Mouse (Mus musculus): ENCODE data around the gene Ccdc47.

Ccdc47 gene

DNA sequence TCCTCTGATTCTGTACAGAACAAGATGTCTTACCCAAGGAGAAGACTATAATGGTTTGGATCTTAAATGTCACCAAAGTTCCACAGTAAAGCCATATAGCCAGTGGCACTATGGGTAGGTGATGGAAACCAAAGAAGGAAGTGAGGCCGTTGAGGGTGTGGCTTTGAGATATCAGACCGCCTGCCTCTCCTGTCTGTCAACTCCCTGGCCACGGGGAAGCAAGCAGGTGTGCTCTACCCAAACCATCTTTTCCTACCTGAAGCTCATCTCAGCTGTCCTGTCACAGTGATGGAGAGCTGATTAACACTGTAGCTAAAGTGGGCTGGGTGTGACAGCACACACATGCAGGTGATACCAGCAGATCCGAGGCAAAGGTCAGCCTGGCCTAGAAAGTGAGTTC, 17.9 kb downstream of the Ccdc47 start:
- no peak for DNase-seq (ENCODE audit: low spot score in 2 of 2)

DNA sequence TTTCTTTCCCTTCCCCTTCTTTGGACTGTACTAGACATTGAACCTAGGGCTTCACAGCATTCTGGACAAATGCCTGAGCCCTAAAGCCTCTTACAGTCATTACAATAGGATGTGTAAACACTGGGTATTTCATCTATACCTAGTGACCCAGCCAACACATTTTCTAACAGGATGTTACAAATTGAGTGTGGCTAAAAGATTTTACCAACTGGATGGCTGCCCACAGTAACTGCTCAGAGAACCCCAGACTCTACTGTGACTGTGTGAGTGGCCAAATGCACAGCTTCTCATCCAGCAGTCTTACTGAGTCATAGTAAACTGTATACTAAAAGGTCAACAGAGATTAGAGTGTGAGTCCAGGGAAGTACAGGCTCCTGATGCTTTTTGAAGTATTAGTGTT, 20.8 kb downstream of the Ccdc47 start:
- DNase-seq (ENCODE audit: low spot score in 2 of 2) = no peak

DNA sequence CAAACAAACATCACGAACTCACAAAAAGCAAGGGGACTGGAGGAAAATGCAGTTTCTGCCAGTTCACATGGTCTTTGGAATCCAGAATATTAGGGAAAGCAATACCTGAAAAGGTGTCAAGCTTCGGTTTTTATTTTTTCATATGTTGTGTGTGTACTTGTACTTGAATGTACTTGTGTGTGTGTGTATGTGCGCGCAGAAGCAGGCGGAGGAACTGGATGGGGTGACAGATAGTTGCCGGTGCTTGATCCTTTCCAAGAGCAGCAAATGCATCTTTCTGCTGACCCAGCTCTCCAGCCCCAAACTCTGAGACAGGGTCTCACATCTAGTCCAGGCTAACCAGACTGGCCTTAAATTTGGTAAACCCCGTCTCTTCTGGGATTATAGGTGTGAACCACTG, 21.3 kb downstream of the Ccdc47 start:
- DNase-seq (ENCODE audit: low spot score in 2 of 2) = no peak

DNA sequence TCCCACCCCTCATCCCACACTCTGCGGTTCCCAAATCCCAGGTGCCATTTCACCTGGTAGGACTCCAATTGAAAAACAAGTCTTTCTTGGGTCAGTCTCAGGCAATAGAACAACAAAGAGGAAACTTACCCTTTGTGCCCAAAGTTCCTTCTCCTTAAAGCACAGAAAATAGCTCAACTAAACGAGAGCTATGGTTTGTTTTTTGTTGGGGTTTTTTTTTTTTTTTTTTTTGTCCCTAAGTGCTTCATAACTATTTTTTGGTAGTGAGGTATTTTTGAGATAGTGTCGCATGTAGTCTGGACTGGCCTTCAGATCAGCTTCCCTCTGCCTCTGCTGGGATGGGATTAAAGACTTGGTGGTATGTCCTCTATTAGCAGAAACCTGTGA, 22.0 kb downstream of the Ccdc47 start:
- DNase-seq (ENCODE audit: low spot score in 2 of 2) = no peak

DNA sequence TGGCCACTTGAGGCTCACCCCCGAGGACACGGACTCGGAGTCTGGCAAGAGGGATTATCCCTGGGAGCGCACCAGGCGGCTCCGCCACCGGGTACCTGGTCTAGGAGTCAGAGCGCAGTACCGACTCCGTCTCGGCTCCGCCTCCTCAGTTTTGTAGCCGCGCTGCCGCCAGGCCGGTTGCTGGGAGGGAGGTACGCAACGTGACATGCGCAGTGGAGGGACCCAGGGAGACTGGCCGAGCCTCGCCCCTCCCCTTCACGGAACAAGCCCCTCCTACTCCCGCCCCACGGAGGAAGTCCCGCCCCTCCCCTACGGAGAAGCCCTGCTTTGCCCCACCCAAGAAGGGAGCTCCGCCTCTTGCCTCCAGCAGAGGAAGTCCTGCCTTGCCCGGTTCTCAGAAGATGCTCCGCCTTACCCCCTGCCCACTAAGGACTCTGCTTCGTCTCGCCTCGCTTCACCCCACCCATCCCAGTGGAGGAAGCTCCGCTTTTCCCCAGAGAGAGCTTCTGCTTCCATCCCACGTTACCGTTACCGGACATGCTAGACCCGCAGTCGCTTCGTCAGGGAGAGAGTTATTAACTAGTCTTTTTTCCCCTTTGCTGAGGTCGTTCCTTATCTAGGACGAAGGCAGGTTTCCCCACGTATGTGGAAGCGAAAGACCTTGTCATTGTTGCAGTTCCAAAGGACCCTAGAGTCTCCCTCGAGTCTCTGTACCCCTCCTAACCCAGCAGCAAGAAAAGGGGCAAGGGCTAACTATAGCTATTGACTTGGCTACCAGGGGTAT, 22.6 kb downstream of the Ccdc47 start:
- DNase-seq (ENCODE audit: low spot score in 2 of 2) = peak; percentile 97 to 98

DNA sequence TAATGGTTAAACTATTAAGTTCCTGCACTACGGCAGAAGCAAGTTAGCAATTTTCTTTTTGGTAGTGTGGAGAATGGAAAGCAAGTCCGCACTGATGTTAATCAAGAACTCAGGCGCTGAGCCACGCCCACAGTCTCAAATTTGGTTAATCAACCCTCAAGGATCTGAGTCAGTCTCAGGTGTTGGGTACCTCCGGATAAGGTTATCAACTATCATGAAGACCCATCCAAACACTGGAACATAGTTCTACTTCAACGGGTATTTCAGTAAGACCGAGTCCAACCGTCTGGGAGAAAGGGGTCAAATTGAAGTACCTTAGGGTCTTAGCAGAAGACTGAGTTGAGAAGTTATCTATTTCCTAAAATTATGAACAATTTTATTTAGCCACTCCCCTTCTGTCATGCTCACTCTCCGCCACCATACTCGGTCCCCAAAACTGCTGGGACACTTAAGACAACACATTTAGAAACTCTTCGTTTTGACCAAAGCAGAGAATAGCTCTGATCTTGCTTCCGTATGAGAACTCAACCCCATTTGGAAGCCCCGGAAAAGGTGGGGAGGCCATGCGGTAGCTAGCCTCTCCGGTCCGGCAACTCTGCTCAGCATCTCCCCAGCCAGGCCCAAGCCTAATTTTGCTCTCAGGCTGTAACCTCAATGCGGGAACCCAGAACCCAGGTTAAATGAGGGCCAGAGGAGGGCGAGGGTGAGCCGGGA, 23.3 kb downstream of the Ccdc47 start:
- DNase-seq (ENCODE audit: low spot score in 2 of 2) = no peak

DNA sequence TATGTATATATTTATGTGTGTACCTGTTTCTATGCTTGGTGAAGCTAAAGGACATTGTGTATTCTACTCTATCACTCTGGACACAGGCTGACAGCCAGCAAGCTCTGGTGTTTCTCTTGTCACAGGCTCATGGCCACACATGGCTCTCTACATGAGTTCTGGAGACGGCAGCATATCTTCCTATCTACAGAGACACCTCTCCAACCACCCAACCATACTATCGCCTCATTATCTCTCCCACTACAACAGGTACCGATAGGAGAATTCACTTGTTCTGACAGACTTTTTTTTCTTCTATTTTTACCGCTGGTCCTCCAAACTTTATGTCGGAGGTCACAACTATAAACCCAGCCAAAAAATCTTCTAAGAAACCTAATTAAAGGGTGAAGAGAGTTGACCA, 23.9 kb downstream of the Ccdc47 start:
- no peak for DNase-seq (ENCODE audit: low spot score in 2 of 2)

DNA sequence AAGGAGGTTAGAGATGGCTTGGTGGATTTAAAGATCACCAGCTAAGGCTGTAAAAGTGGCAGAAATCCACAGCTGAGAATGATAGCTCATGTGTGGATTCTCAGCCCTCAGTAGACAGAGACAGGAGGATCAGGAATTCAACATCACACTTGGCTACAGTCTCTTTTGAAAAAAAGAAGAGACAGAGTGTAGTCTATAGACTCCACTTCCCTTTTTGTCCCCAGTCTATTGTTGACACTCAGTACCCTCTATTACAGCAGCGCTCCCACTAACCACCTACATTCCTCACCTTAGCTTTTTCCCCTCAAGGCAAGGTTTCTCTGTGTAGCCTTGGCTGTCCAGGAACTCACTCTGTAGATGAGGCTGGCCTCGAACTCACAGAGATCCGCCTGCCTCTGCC, 24.4 kb downstream of the Ccdc47 start:
- DNase-seq (ENCODE audit: low spot score in 2 of 2) = no peak

DNA sequence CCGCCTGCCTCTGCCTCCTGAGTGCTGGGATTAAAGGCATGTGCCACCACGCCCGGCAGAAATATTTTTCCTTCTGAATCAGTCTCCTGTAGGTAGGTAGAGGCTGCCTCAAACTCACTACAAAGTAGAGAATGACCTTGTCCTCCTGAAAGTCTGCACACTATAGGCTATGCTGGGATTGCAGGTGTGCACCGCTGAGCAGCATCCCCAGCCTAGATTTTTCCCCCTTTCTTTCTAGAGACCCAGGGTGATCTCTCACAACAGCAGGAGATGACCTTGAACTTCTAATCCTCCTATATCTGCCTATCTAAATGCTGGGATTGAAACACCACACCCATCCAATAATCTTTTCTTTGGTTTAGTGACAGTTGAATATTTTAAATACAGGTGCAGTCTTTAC, 28.8 kb downstream of the Ccdc47 start:
- DNase-seq (ENCODE audit: low spot score in 2 of 2) = no peak

DNA sequence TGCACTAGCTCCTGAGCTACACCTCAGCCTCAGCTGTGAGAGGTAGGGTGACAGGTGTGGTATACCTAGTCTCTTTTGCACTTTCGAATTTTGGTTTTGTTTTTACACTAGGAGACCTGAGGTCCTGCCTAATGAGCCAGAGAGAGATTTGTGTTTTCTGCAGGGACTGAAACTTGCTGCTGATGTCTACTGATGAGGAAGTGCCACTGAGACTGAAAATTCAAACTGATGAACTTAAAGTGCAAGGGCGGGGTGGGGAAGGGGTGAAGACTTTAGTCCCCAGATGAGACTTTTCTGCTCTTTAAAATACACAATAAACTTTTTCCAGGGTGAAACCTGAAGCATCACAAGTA, 35.7 kb downstream of the Ccdc47 start:
- no peak for DNase-seq (ENCODE audit: low spot score in 2 of 2)

DNA sequence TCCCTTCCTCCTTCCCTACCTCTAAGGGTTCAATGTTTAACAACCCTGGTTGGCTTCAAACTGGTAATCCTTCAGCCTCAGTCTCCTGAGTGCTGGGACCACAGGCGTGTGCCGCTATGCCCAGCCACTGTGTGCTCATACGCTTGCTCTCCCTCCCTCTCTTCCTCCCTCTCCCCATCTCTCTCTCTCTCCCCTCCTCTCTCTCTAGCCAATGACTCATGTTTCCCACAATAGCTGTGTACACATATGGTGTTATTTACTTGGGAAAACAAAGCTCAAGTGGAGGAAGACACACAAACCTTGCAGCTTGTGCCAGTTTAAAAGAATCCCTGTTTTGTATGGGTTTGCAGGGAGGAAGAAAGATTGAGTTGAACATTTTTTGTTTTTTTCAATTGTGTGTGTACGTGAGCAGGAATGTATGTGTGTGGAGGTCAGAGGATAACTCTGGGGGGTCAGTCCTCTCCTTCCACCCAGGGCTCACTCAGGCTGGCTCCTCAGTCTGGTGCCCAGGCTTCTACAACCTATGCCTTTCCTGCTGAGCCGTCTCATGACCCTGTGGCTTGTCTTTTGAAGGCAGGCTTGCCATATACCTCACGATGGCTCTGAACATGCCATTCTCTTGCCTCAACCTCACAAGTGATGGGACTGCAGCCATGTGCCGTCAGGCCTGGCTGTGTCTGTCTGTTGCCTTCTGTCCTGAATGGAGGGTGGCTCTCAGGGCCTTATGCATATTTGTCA, 36.3 kb downstream of the Ccdc47 start:
- peak in 1 of 2 experiments; percentile 43 for DNase-seq (ENCODE audit: low spot score in 2 of 2)

DNA sequence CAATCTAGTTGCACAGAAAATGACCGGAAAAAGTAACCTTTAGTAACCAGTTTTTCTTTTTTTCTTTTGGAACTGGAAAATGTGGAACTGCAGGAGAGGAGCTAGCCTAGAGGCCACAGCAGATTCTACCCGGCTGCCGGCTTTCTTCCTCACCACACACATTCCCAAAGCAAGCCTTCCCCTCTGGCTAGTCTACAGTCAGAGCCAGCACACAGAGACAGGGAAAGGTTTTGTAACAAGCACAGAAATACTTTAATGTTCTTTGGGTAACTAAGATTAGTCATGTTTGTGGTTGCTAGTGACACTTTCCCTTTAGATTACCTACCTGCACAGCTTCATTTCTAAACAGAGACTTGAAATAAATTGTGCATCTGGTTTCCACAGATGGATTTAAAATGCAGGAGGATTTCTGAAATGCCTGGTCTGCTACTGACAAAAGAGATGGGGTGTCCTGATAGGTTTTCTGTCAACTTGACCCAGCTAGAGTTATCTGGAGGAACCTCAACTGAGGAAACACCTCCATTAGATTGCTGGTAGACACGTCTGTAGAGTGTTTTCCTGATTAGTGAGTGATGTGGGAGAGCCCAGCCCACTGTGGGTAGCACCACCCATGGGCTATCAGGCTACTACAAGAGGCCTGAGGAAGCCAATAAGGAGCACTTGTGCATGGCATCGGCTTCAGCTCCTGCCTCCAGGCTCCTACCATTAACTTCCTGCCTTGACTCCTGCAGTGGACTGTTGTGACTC, 37.9 kb downstream of the Ccdc47 start:
- no peak for DNase-seq (ENCODE audit: low spot score in 2 of 2)

DNA sequence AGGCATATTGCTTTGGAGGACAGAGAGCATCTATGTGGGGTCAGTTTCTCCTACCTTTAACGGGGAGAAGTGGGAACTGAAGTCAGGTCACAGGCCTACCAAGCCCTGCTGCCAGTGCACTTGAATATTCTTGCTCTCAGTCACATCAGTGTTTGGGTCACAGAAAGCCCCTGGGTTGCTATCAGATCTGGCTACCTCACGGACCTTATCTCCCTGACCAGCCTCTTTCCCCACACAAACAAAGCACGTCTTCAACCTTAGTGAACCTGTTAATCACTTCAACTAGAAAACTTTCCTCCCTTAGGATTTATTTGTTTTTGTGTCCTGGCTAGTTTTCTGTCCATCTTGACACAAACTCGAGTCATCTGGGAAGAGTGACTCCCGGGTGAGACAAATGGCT, 39.8 kb downstream of the Ccdc47 start:
- DNase-seq (ENCODE audit: low spot score in 2 of 2) = no peak

DNA sequence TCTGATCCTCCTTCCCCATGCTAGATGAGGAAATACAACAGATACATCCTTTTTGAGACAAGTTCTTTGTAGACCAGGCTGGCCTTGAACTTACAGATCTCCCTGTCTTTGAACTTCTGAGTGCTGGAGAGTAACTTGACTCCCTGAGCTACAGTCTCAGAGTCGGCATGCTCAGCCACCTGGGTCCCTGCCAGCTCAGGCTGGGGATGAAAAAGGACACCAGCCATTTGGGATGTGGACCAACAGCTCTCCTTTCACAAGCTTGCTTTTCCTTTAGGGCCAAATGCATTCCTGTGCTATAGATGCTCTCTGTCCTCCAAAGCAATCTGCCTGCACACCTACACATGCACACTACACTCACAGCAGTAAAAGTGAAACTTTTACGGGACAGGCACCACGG, 41.1 kb downstream of the Ccdc47 start:
- no peak for DNase-seq (ENCODE audit: low spot score in 2 of 2)

DNA sequence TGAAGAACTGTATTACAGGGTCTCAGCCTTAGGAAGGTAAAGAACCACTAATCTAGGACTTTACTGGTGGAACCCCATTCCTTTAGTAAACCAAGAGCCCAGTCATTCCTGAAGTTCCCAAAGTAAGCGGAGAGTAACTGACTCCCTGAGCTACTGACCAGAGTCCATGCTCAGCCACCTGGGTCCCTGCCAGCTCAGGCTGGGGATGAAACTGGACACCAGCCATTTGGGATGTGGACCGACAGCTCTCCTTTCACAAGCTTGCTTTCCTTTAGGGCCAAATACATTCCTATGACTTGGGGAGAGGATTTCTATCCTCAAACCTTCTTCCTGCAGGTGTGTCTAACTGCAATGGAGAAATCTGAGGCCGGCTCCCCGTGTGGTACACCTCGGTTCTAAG, 41.8 kb downstream of the Ccdc47 start:
- DNase-seq (ENCODE audit: low spot score in 2 of 2) = no peak

DNA sequence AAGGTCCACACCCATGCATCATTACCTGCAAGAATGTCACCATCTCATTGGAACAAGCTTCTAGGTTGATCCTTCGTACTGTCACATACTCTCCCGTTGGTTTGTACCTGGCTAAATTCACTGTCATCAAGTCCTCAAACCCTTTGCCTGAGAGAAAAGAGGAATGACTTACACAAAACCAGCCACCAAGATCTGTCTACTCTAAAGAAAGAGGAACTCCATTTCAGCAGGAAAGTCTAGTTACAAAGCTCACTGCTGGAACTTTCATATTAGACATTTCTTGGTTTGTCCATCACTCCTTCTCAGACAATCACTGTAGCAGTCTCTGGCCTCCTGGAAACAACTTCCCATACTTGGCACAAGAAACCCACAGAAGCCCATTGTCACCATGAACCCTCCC, 42.9 kb downstream of the Ccdc47 start:
- no peak for DNase-seq (ENCODE audit: low spot score in 2 of 2)

DNA sequence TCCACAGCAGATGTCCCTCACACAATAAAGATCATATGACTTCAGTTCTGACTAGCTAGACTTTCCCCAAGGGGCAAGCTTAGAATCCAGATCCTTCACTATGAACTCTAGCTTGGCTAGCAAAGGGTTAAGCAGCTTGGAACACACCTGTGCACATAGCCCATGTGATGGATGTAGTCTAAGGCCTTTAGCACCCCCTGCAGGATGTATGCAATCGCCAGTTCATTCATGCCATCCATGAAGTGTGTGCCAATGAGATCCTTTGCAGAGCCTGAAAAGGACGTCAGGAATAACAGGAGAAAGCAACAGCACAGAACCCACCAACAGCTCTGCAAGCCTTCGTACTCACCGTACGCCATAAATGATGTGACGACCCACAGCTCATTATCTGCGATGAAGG, 45.3 kb downstream of the Ccdc47 start:
- DNase-seq (ENCODE audit: low spot score in 2 of 2) = no peak

DNA sequence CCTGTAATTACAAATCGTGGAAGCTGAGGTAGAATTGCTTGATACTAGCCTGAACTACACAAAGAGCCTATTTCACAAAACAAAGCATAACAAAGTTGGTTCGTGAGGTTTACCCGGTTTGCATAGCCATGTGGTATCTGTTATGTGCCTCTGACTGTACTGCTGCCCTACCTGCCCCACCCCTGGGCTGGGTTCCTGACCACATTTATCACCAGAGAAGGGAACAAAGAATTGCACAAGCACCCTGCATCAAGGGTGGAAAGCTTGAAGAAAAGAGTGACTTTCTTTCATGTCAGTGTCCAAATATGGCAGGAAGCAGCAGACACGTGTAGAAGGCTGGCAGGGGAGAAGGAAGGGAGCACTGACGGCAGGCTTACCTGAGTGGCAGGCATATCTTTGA, 48.7 kb downstream of the Ccdc47 start:
- no peak for DNase-seq (ENCODE audit: low spot score in 2 of 2)

DNA sequence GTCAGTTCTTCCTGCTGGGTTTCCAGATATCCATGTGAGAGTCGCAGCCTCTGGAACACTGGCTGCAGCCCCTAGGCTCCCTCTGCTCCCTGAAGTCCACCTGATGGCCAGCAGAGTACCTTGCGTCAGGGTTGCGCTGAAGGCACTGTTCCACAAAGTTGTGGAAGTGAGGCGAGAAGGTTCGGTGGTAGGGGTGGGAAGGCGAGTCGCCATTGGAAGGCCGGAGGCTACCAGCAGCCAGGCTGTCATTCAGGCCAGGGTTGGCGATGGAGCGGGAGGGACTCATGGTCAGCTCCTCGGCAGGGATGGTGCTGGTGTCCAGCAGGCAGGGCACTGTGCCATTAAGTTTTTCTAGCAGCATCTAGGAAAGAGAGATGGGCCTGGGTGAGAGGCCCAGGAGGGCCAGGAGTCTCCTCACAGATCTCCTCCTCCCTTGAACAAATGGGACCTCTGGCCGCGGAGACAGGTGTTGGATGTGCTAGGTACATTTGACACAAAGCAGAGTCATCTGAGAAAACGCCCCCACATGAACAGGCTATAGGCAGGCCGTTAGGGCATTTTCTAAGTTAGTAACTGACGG, 51.5 kb downstream of the Ccdc47 start:
- DNase-seq (ENCODE audit: low spot score in 2 of 2) = no peak

DNA sequence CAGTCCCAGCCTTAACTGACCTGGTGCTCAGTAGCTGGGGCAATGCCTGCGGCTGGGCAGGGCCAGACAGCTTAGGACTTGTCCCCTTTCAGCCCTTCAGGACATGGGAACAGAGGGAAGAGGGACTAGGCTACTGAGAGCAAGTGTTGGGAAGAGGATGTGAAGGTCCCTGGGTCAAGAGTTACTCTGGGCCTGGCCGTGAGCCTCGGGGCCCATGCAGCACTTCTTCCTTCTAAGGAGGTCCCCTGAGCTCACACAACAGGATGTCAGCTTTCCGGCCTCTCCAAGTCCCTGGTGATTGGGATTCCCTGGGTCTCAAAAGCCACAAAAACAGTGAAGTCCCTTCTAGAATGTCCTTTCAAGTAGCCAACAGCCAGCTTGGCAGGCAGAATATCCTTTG, 52.6 kb downstream of the Ccdc47 start:
- DNase-seq (ENCODE audit: low spot score in 2 of 2) = no peak

DNA sequence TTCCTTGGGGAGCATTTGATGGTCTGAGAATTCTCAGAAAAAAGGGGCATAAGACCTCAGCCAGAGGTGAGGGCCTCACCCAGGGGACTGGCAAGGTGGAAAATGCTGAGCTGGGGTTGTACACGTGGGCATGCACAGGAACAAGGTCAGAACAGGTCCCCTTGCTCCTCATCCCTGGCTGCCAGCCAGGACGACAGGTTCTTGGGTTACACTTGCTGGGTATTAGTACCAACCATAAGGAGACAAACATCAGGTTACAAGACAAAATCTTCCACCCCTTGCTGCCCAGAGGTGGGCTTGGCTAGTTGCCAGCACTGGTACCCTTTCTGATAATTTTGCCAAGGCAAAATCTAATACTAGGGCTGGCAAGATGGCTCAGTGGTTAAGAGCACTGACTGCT, 53.9 kb downstream of the Ccdc47 start:
- peak in 1 of 2 experiments; percentile 56 for DNase-seq (ENCODE audit: low spot score in 2 of 2)
